Mouse (Mus musculus) lung, adult 2 months (tissue): ENCODE data around the gene Ttc12.

Experiments
- CTCF ChIP-seq: fragments of 200-500 bp; IDR thresholded peaks from 2 replicates; pipeline ENCODE4 v1.5.1; 2011; ENCODE audit warnings: mild to moderate bottlenecking, low read length, control low read depth; ENCODE audit not compliant: insufficient read depth
- POLR2A ChIP-seq: fragments of 200-500 bp; IDR thresholded peaks from 2 replicates; pipeline ENCODE4 v1.6.1; 2011; ENCODE audit warnings: low read depth, mild to moderate bottlenecking, control low read depth, low read length, borderline replicate concordance; ENCODE audit errors: extremely low read depth

- TF ChIP-seq CTCF (peak; percentile 50), POLR2A (no peak)
These were observed 654 bp downstream of the Ttc12 start for GRCm38 (mm10) chr9:49485250-49485891.
